Mouse (Mus musculus): Measurements from ENCODE around the gene Cluap1.

The Cluap1 gene

GRCm38 (mm10) chr16:3908537-3909111 lies at the start of gene Cluap1, which contains the start of gene 1700037C18Rik:
TSS of gene Cluap1 (plus strand) at chr16:3908801.
TSS of gene 1700037C18Rik (minus strand) at chr16:3908689.
- peak; percentile 90 for DNase-seq (ENCODE audit: low spot score in 2 of 2)

- DNase-seq (ENCODE audit: low spot score in 2 of 2), result no peak
These were observed 49.3 kb upstream of the Cluap1 start for GRCm38 (mm10) chr16:3859254-3859653.

GRCm38 (mm10) chr16:3871815-3872214 lies 36.8 kb upstream of the Cluap1 start:
- DNase-seq (ENCODE audit: low spot score in 2 of 2), result no peak

- peak; percentile 69 to 80 for DNase-seq (ENCODE audit: low spot score in 2 of 2)
These were observed 36.2 kb upstream of the Cluap1 start, which contains the start of gene Naa60 for GRCm38 (mm10) chr16:3872216-3873047. TSS of gene Naa60 (plus strand) at chr16:3872375.

GRCm38 (mm10) chr16:3876346-3876745 lies 32.3 kb upstream of the Cluap1 start:
- DNase-seq (ENCODE audit: low spot score in 2 of 2), result no peak

- peak; percentile 81 to 86 for DNase-seq (ENCODE audit: low spot score in 2 of 2)
These were observed 24.2 kb upstream of the Cluap1 start, which contains the start of the genes Zfp597 and Gm20695 for GRCm38 (mm10) chr16:3884201-3885064. TSS of gene Zfp597 (minus strand) at chr16:3884561. TSS of gene Gm20695 (plus strand) at chr16:3884648.

GRCm38 (mm10) chr16:3885065-3885670 lies 23.4 kb upstream of the Cluap1 start:
- no peak for DNase-seq (ENCODE audit: low spot score in 2 of 2)

GRCm38 (mm10) chr16:3891621-3892295 lies 16.8 kb upstream of the Cluap1 start:
- no peak for DNase-seq (ENCODE audit: low spot score in 2 of 2)

- DNase-seq (ENCODE audit: low spot score in 2 of 2), result no peak
These were observed 14.9 kb upstream of the Cluap1 start for GRCm38 (mm10) chr16:3893739-3894138.

- DNase-seq (ENCODE audit: low spot score in 2 of 2), result peak; percentile 70 to 76
These were observed 13.3 kb upstream of the Cluap1 start for GRCm38 (mm10) chr16:3895173-3895792.

- no peak for DNase-seq (ENCODE audit: low spot score in 2 of 2)
These were observed 12.6 kb upstream of the Cluap1 start for GRCm38 (mm10) chr16:3896046-3896445.

- DNase-seq (ENCODE audit: low spot score in 2 of 2), result no peak
These were observed 12.0 kb upstream of the Cluap1 start for GRCm38 (mm10) chr16:3896553-3896952.

GRCm38 (mm10) chr16:3907471-3907870 lies 1.1 kb upstream of the Cluap1 start:
- DNase-seq (ENCODE audit: low spot score in 2 of 2), result no peak

- no peak for DNase-seq (ENCODE audit: low spot score in 2 of 2)
These were observed 517 bp downstream of the Cluap1 start for GRCm38 (mm10) chr16:3909118-3909517.

GRCm38 (mm10) chr16:3920756-3921155 lies 12.2 kb downstream of the Cluap1 start:
- DNase-seq (ENCODE audit: low spot score in 2 of 2), result no peak

- DNase-seq (ENCODE audit: low spot score in 2 of 2), result no peak
These were observed 14.9 kb downstream of the Cluap1 start for GRCm38 (mm10) chr16:3923515-3923914.

- no peak for DNase-seq (ENCODE audit: low spot score in 2 of 2)
These were observed 15.4 kb downstream of the Cluap1 start for GRCm38 (mm10) chr16:3923966-3924365.

- no peak for DNase-seq (ENCODE audit: low spot score in 2 of 2)
These were observed 20.0 kb downstream of the Cluap1 start for GRCm38 (mm10) chr16:3928582-3928981.

- no peak for DNase-seq (ENCODE audit: low spot score in 2 of 2)
These were observed 20.6 kb downstream of the Cluap1 start for GRCm38 (mm10) chr16:3929151-3929550.

GRCm38 (mm10) chr16:3933536-3933935 lies 24.9 kb downstream of the Cluap1 start:
- DNase-seq (ENCODE audit: low spot score in 2 of 2), result no peak

Data from natural killer cell, adult 2 months (primary cell).